Mouse (Mus musculus) stomach, postnatal 0 days (tissue): ENCODE measurements around the gene Tmem102.
A peak's percentile ranks its signal among the peaks of the same experiment; 100 is the strongest.

Source experiments
- CTCF ChIP-seq: IDR thresholded peaks from 2 replicates; pipeline ENCODE4 v1.5.1; 2016; ENCODE audit warnings: antibody characterized with exemption, low read depth, mild to moderate bottlenecking, moderate library complexity
- EP300 ChIP-seq: optimal IDR thresholded peaks from 2 replicates; pipeline ENCODE3; 2016; ENCODE audit warnings: antibody characterized with exemption

DNA sequence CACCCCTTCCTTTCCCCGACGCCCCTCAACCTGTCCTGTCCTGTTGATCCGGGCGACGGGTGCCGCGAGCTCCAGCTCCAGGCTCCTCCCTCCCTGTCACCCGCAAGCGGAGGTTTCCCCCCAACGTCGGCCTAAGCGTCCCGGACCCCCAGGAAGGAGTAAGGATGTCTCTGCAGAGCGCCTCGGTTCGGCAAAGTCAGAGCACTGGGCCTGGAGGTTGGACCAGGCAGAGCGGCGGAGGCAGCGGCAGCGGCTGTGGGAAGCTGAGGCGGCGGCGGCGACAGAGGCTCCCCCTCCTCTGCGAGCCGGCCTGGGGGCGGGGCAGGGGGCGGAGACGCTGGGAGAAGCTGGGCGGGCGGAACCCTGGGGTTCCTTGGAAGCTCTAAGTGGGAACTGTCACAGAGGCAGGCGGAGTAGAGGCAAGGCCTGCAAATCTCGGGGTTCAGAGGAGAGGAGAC is 2.7 kb downstream of the Tmem102 start:
- TF ChIP-seq EP300 (no peak), CTCF (0 out of 2 replicates have a peak, but pooled peaks have one; percentile 5)
